Mouse (Mus musculus): ENCODE measurements around the gene Tor1b.

DNA sequence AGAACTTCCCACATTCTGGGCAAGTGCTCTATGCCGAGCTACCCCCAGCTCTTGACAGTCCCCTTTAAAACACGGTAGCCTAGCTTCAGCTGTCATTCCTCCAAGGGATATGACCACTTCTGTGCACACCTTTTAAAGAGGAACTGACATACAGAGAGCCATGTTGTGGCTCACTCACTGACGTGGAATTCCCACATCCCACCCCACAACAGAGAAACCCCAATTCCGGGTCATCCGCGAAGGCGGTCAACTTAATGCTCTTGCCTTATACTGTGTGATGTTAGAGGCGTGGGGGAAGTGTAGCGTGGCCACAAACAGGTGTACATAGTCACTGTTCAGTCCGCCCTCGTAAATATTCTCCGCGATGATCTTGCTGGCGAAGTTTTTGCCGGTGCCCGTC is 14.1 kb downstream of the Tor1b start:
- TF ChIP-seq CTCF (IDR thresholded peaks at IDR 0.05; ENCODE audit: extremely low read depth, insufficient read depth, low read length): no peak
- TF ChIP-seq POLR2A (IDR thresholded peaks at IDR 0.05; ENCODE audit: extremely low read depth, insufficient read depth, low read length): no peak
